Mouse (Mus musculus) heart, adult 2 months (tissue): ENCODE data around the gene Grik1.

Experiments used
- CTCF ChIP-seq: fragments of 200-600 bp; IDR thresholded peaks from 2 replicates; pipeline ENCODE4 v1.8.1; 2022; ENCODE audit warnings: antibody characterized with exemption, mild to moderate bottlenecking, moderate library complexity
- EP300 ChIP-seq: fragments of 200-500 bp; IDR thresholded peaks from 2 replicates; pipeline ENCODE4 v1.6.1; 2011; ENCODE audit warnings: low read depth, low read length, control low read depth; ENCODE audit not compliant: insufficient read depth
- POLR2A ChIP-seq: fragments of 200-500 bp; IDR thresholded peaks from 2 replicates; pipeline ENCODE4 v1.6.1; 2011; ENCODE audit warnings: mild to moderate bottlenecking, low read depth, low read length, control low read depth; ENCODE audit not compliant: insufficient read depth

GRCm38 (mm10) chr16:87915156-87915555 lies 374.9 kb downstream of the Grik1 start:
- no peak for TF ChIP-seq CTCF
- no peak for TF ChIP-seq POLR2A
- no peak for TF ChIP-seq EP300
